Mouse (Mus musculus): ENCODE results near the gene Hist1h2ai.
"Not testable (repeated sequence)": the region's sequence is repeated elsewhere in the genome, so short reads cannot be mapped to it uniquely, and the experiment has no call there.

Gene Hist1h2ai

GRCm38 (mm10) chr13:21715864-21716539 lies at the start of gene Hist1h2ai, which contains the start of gene Hist1h2bl:
Gene Hist1h2ai, plus strand, starts transcription at chr13:21716422.
Gene Hist1h2bl, minus strand, starts transcription at chr13:21716143.
- DNase-seq (ENCODE audit: low spot score) = peak; percentile 77

- no peak for DNase-seq (ENCODE audit: low spot score)
These were observed 38.9 kb upstream of the Hist1h2ai start, which contains the start of gene Olfr1360 for GRCm38 (mm10) chr13:21677305-21677704. Gene Olfr1360, minus strand, starts transcription at chr13:21677405.

GRCm38 (mm10) chr13:21697811-21698210 lies 18.4 kb upstream of the Hist1h2ai start, which contains the start of gene Olfr1359:
Gene Olfr1359, plus strand, starts transcription at chr13:21698111.
- no peak for DNase-seq (ENCODE audit: low spot score)

- DNase-seq (ENCODE audit: low spot score) = no peak
These were observed 9.6 kb upstream of the Hist1h2ai start for GRCm38 (mm10) chr13:21706669-21707068.

GRCm38 (mm10) chr13:21710031-21710711 lies 6.1 kb upstream of the Hist1h2ai start:
- peak; percentile 91 for DNase-seq (ENCODE audit: low spot score)

- peak; percentile 74 for DNase-seq (ENCODE audit: low spot score)
These were observed 5.2 kb upstream of the Hist1h2ai start for GRCm38 (mm10) chr13:21710821-21711525.

GRCm38 (mm10) chr13:21711698-21712097 lies 4.5 kb upstream of the Hist1h2ai start:
- no peak for DNase-seq (ENCODE audit: low spot score)

- DNase-seq (ENCODE audit: low spot score) = peak; percentile 55
These were observed 1.5 kb upstream of the Hist1h2ai start for GRCm38 (mm10) chr13:21714725-21715124.

GRCm38 (mm10) chr13:21715131-21715863 lies 925 bp upstream of the Hist1h2ai start:
- no peak for DNase-seq (ENCODE audit: low spot score)

GRCm38 (mm10) chr13:21716540-21717391 lies 544 bp downstream of the Hist1h2ai start:
- not testable (repeated sequence) for DNase-seq (ENCODE audit: low spot score)

GRCm38 (mm10) chr13:21717397-21718357 lies 1.5 kb downstream of the Hist1h2ai start, which contains the start of gene Hist1h3h:
Gene Hist1h3h, plus strand, starts transcription at chr13:21717659.
- peak; percentile 81 for DNase-seq (ENCODE audit: low spot score)

- no peak for DNase-seq (ENCODE audit: low spot score)
These were observed 2.3 kb downstream of the Hist1h2ai start for GRCm38 (mm10) chr13:21718381-21719080.

- not testable (repeated sequence) for DNase-seq (ENCODE audit: low spot score)
These were observed 5.0 kb downstream of the Hist1h2ai start for GRCm38 (mm10) chr13:21721107-21721756.

- DNase-seq (ENCODE audit: low spot score) = peak; percentile 67
These were observed 5.6 kb downstream of the Hist1h2ai start, which contains the start of gene Hist1h2bm for GRCm38 (mm10) chr13:21721757-21722372. Gene Hist1h2bm, plus strand, starts transcription at chr13:21722044.

- no peak for DNase-seq (ENCODE audit: low spot score)
These were observed 6.2 kb downstream of the Hist1h2ai start for GRCm38 (mm10) chr13:21722373-21722925.

GRCm38 (mm10) chr13:21722993-21723836 lies 7.0 kb downstream of the Hist1h2ai start:
- no peak for DNase-seq (ENCODE audit: low spot score)

All from urinary bladder, postnatal 14 days (tissue).